Mouse (Mus musculus): Measurements from ENCODE around the gene Mmp25.

The Mmp25 gene

GRCm38 (mm10) chr17:23661526-23661925 lies 16.4 kb upstream of the Mmp25 start:
- peak; percentile 21 for DNase-seq

DNA sequence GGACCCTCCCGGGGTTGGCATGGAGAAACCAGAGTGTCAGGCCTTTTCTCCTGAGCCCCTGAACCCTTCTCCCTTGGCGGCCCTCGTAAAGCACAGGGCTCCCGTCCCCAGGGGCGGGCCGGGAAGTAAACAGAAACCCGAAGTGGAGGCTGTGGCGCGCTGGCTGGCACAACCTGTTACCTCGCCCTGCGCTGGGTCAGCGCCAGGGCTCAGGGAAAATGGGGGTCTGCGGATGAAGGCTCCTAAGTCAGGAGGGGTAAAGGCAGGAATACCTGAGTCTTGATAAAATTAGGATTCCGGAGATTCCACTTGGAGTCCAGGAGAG lies 15.8 kb upstream of the Mmp25 start:
- no peak for DNase-seq

GRCm38 (mm10) chr17:23660117-23660875 lies 15.2 kb upstream of the Mmp25 start, which contains the start of gene Bicdl2:
Bicdl2 (plus strand) TSS chr17:23660506.
- DNase-seq, result peak; percentile 51

DNA sequence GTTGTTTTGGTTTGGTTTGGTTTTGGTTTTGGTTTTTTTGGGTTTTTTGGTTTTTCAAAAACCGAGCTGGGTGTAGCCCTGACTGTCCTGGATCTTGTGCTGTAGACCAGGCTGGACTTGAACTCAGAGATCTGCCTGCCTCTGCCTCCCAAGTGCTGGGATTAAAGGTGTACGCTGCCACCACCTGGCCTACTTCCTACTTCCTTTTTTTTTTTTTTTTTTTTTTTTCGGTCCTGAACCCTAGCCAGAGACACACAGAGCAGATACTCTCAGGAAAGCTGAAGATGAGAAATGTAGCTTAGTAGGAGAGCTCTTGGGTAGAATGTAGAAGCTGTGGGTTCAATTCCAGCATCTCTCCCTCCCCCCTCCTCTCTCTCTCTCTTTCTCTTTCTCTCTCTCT lies 13.4 kb upstream of the Mmp25 start:
- no peak for DNase-seq

DNA sequence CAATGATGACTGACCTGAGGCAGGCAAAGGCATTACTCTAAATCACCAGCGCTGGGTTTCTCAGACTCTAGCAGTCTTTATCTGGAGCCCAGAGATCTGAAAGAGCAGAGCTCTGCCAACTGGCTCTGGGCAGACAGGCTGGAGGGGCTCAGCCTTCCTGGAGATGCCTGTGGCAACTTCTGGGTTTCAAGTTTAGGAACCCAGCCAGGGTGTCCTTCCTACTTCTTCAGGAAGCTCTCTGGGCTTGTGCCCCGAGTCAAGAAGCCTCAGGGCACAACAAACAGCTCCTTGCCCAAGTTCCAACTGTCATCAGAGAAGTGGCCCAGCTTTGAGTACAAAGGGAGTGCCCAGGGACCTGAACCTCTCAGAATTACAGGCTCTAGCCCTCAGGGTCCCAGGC lies 9.3 kb upstream of the Mmp25 start:
- no peak for DNase-seq

DNA sequence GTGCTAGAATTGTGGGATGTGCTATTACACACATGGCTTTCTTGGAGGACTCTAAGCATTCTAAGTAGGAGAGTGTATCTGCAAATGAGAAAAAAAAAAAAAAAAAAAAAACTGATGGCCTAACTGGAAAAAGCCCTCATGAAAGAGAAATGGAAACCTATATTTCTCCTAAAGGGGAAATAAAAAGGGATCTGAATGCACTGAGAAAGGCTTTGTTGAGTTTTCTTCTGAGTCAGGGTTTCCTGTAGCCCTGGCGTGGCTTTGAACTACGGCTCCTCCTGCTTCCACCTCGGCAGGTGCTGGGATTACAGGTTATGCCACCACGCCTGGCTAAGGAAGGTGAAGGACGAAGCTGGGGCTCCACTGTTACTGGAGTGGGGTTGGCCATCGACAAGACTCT lies 8.9 kb upstream of the Mmp25 start:
- no peak for DNase-seq

GRCm38 (mm10) chr17:23653324-23653723 lies 8.2 kb upstream of the Mmp25 start:
- DNase-seq, result no peak

DNA sequence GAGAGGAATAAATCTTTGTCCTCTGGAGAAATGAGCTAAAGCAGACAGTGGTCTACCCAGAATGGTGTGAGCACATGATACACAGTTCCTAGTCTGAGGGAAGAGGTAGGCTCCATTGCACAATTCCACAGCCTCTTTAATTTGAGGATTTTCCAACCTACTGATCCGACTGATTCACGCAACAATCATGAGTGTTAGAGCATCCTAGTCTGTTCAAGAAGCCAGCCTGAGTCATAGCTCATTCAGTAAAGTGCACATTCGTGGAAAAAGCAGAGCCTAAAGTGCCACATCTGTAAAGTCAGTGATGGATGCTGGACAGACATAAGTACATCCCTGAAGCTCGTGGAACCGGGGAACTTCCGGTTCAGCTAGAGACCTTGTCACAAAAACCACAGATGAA lies 6.3 kb upstream of the Mmp25 start:
- no peak for DNase-seq

- no peak for DNase-seq
Observed at GRCm38 (mm10) chr17:23645894-23646293, 817 bp upstream of the Mmp25 start.

- no peak for DNase-seq
Observed at GRCm38 (mm10) chr17:23631241-23631640, 13.8 kb downstream of the Mmp25 start.

GRCm38 (mm10) chr17:23630195-23631020 lies 14.7 kb downstream of the Mmp25 start:
- peak; percentile 75 for DNase-seq

- DNase-seq, result no peak
Observed at GRCm38 (mm10) chr17:23627813-23628212, 17.3 kb downstream of the Mmp25 start.

- no peak for DNase-seq
Observed at GRCm38 (mm10) chr17:23620351-23620750, 24.7 kb downstream of the Mmp25 start.

DNA sequence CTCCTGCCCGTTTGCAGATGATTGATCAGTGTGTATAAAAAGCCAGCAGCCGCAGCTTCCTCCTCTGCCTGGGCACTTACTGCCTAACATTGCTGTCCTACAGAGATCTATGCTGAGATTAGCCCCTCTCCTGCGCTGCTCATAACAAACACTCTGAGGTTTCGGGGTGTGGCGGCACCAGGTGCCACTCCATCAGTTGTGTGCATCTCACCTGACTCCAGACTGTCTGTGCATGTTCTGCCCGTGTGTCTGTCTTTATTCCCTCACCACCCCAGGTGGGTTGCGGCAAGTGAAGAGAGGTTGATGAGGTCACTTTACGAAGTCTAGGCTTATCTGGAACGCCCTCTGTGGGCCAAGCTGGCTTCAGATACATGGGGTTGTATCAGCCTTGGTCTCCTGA lies 28.0 kb downstream of the Mmp25 start:
- DNase-seq, result no peak

DNA sequence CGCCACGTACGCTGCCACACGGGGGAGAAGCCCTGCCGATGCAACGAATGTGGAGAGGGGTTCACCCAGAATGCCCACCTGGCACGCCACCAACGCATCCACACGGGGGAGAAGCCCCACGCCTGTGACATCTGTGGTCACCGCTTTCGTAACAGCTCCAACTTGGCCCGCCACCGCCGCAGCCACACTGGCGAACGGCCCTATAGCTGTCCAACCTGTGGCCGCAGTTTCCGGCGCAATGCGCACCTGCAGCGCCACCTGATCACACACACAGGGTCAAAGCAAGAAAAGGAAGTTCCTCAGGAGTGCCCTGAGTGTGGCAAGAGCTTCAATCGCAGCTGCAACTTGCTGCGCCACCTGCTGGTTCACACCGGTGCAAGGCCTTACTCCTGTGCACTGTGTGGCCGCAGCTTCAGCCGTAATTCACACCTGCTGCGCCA lies 34.7 kb downstream of the Mmp25 start:
- DNase-seq, result peak; percentile 76

GRCm38 (mm10) chr17:23609612-23610011 lies 35.5 kb downstream of the Mmp25 start:
- peak; percentile 78 for DNase-seq

- DNase-seq, result no peak
Observed at GRCm38 (mm10) chr17:23605220-23605619, 39.9 kb downstream of the Mmp25 start.

DNA sequence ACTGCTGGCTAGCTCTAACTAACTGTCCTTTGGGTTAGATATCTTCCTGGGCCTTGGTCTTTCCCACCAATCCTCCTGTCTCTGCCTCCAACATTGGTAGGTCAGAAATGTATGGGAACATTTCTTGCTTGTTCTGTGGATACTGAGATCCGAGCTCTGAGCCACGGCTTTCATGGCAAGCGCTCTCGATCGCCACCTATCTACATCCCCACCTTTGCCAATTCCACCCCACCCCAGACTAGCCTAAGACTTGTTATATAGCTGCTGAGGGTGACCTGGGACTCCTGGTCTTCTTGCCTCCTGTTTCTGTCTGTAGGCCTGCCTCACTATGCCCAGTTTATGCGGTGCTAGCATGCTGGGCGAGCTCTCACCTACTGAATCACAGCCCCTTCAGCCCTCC lies 40.7 kb downstream of the Mmp25 start:
- DNase-seq, result no peak

- peak; percentile 3 for DNase-seq
Observed at GRCm38 (mm10) chr17:23603542-23603941, 41.5 kb downstream of the Mmp25 start.

DNA sequence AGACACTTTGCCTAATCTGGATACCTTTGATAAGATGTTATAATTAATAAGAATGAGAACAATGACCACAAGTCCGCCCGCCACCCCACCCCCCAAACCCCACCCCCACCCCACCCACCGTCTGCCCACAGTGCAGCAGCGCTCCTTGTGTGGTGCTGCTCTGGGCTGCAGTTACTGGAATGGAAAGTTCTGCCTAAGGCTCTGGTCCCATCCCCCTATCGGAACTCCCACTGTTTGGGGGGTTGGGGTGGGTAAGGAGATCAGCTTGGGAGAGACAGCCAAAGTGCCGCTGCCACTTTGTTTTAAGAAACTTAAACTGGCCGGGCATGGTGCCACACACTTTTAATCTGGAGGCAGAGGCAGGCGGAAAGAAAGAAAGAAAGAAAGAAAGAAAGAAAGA lies 42.0 kb downstream of the Mmp25 start:
- no peak for DNase-seq

- no peak for DNase-seq
Observed at GRCm38 (mm10) chr17:23601836-23602585, 43.1 kb downstream of the Mmp25 start.

GRCm38 (mm10) chr17:23600641-23601622 lies 44.1 kb downstream of the Mmp25 start, which contains the start of gene Zscan10:
Zscan10 (plus strand) TSS chr17:23600856.
- no peak for DNase-seq
